Mouse (Mus musculus) bone marrow, adult 2 months (tissue): ENCODE data around the gene Tmem265.

Source experiments
- CTCF ChIP-seq: fragments of 200-500 bp; IDR thresholded peaks from 2 replicates; pipeline ENCODE4 v1.5.1; 2011; ENCODE audit warnings: low read length, control low read depth; ENCODE audit not compliant: control insufficient read depth, insufficient read depth
- POLR2A ChIP-seq: fragments of 200-500 bp; IDR thresholded peaks from 2 replicates; pipeline ENCODE4 v1.6.1; 2011; ENCODE audit warnings: low read depth, mild to moderate bottlenecking, control low read depth, low read length, borderline replicate concordance; ENCODE audit not compliant: control insufficient read depth

DNA sequence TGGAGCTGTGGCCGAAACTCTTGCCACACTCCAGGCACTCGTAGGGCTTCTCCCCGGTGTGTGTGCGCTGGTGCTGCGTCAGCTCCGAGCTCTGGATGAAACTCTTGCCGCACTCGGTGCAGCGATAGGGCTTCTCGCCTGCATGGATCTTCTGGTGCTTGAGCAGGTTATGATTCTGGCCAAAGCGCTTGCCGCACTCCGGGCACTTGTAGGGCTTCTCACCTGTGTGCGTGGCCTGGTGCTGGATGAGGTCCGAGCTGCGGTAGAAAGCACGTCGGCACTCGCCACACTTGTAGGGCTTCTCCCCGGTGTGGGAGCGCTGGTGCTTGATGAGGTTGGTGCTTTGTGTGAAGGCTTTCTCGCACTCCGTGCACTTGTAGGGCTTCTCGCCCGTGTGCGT is 50.4 kb downstream of the Tmem265 start:
- TF ChIP-seq CTCF (no peak), POLR2A (no peak)
